Mouse (Mus musculus): ENCODE data around the gene Kcnq4.

DNA sequence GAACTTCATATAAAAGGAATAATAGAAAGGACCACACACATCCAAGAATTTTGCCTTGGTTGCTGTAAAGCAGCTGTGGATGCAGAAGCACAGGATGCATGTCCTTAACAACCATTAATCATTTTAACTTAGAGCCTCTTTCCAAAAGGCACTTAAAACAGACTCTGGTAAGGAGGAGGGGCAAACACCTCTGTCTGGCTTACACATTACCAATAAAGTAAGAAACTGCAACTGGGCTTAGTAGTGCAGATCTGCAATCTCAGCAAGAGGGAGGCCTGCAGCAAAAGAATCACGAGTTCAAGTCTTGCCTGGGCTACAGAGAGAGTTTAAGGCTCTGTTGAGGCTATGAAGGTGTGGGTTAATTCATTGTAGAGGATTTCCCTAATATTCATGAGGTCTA lies 47.2 kb upstream of the Kcnq4 start:
- TF ChIP-seq CTCF (IDR thresholded peaks at IDR 0.05): no peak
- TF ChIP-seq EP300 (IDR thresholded peaks at IDR 0.05): no peak
